Mouse (Mus musculus): Measurements from ENCODE around the gene Slc24a3. TPM values are rescaled to one million over a fixed set of nuclear protein-coding genes. Genes with fewer than 3 reads are reported as not detected.

Slc24a3 gene
- total RNA-seq, 2 experiments from 2014 or later, result 184 to 186 TPM

DNA sequence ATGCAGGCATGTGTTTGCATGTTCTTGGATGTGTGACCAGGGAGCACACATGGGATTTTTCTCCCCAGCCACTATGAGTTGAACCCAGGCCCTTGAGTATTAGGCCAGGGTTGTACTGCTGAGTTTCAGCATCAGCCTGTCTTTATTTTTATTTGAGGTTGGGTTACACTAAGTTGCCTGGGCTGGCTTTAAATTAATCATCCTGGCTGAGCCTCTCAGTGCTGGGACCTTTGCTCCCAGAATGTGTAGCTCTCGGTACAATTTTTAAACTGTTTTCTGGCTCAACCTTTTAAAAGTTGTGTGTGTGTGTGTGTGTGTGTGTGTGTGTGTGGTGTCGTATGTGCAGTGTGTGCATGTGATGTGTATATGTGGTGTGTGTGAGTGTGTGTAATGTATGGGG is 512.6 kb downstream of the Slc24a3 start:
- DNase-seq (ENCODE audit: low spot score in 2 of 2), result no peak

DNA sequence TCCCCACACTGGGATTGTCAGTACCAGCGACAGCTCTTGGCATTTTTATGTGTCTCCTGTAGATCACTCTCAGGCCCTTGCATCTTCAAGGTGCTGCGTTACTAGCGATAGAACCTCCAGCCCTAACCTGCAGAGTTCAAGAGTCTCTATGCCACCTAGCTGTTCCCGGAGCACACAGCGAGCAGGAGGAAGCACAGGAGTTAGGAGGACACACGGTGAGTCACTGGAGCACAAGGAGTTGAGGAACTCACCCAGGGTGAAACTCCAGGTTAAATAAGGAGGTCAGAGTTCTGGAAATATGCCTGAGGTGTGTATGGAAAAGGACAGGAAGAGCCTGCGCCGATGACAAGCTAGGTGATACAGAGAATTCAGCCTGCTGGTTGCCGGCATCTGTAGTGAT is 513.2 kb downstream of the Slc24a3 start:
- DNase-seq (ENCODE audit: low spot score in 2 of 2), result no peak

DNA sequence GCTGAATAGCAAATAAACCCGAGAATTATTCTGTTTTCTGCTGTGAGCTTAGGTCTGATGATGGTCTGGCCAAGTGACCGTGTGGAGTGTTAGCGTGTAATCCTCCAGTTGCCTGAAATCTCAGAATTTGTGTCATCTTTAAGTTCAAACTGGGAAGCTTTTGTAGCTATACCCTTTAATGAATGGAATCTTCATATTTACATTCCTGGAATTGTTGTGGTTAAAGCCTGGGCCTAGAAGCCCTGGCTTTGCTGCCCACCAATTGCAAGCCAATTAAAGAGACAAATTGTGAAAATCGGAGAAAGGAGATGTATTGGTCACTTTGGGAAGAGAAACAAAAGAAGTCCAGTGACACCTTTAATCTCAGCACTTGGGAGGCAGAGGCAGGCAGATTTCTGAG is 514.1 kb downstream of the Slc24a3 start:
- no peak for DNase-seq (ENCODE audit: low spot score in 2 of 2)

DNA sequence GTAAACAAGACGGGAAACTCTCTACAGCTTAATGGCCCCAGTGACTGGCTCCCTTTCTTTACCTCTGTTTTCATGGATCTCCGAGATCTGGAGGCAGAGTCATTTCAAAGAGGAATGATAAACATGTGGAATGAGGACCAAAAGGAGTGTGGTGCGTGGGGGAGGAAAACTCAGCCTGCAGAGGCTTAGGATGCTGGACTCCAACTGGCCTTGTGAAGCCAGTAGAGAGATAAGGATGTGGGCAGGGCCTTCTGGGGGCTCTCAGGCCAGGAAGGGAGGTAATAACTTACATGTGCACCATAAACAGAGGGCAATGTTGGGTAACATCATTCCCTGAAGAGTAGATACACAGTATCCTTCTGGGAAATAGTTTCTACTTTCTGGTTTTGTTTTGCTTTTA is 515.4 kb downstream of the Slc24a3 start:
- no peak for DNase-seq (ENCODE audit: low spot score in 2 of 2)

DNA sequence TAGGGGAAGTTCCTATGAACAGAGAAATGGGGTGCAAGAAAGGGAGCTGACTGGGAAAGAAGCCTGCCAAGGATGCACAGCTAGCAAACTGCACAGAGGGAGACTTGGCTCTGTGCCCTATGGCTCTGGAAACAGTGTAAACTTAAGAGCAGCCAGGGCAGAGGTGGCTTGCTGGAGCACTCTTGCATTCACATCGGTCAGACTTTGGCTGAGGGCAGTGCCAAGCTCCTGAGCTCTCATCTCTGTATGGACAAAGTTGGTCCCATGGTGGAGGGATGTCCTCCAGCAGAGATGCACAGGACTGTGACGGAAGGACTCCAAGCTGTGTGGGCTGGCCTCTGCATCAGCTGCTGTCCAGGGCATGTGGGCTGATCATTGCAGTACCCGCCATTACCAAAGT is 516.0 kb downstream of the Slc24a3 start:
- peak in 1 of 2 experiments; percentile 19 for DNase-seq (ENCODE audit: low spot score in 2 of 2)

DNA sequence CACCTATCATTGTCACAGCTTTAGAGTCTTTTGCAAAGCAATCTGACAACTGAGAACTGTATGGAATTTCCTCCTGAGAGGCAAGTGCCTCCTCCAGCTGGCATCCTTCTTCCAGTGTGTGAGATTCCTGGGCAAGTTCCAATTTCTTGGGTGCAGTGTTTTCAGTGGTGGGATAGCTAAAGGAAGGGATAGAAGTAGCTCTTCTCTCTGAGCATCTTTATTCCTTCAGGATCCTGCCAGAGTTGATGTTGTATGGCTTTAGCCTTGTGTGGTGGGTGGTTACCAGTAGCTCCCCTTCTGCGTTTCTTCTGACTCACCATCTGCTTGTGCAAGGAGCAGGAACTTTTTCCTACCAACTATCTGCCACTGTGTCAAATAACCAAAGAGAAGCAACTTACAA is 516.6 kb downstream of the Slc24a3 start:
- peak; percentile 23 to 61 for DNase-seq (ENCODE audit: low spot score in 2 of 2)

DNA sequence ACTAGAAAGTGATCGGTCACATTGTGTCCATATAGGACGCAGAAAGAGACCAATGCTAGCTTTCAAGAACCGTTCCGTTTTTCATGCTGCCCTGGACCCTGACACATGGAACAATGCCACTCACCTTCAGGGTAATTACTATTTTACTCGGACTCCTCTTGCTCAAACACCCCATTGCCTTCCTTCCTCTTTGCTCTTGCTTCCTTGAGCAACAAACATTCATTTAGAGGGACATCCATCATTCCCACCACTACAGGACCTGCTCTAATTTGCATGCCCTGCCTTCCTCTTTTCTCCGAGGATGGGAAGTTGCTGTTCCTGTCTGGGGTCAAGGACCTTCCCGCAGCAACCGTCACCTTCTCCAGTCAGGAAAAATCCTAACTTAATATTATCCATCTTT is 517.3 kb downstream of the Slc24a3 start:
- no peak for DNase-seq (ENCODE audit: low spot score in 2 of 2)

DNA sequence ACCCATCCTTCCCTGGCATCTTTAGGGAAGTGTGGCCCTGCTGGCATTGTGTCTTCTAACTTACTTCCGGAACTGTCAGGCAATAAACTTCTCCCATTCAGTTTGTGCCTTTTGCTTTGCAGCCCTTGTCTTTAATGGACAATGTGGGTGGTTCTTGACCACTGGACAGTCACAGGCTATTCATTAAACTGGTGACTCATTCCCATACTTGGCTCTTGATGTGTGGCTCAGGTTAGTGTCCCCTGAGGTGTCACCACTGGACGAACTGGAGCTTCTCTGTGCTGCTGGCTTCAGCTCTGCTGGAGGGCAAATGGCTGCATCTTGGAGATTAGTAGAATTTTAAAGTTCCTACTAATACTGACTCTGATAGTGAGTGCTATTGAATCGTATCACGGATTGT is 518.5 kb downstream of the Slc24a3 start:
- DNase-seq (ENCODE audit: low spot score in 2 of 2), result no peak

DNA sequence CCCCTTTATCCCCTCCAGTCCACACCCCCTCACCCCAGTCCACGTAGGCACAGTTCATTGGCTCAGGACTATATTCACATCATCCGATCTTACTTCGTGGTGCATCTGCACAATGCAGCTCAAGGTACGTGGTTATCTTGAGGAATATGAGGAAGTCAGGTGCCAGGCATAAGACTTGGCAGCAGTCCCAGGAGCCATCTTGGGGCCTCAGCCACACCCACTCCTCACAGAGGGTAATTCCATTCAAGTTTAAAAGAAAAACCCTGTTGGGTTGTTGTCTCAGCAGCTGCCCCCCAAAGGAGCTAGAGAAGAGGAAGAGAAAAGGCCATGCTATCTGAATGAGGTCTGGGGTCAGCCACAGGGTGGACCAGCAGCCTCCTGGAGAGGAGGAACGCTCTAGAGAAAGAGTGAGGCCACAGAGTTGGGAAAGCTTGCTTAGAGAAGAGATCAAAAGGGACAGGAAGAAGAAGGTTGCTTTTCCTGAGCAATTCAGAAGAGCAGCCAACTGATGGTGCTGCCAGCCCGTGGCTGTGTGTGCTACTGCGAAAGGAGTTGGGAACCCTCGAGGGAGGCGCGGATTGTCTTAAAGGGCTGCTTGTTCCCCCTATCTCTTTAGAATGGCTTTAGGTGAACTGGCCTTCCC is 523.9 kb downstream of the Slc24a3 start:
- no peak for DNase-seq (ENCODE audit: low spot score in 2 of 2)
